Mouse (Mus musculus) E14TG2a.4 (cell line): ENCODE data around the gene Adra2b.

Experiments used
- CTCF ChIP-seq: conservative IDR thresholded peaks from 2 replicates; pipeline ENCODE4 v1.5.1; 2014; ENCODE audit warnings: low read length
- POU5F1 ChIP-seq: IDR thresholded peaks from 2 replicates; pipeline ENCODE4 v1.6.1; 2014; ENCODE audit warnings: low read length, borderline replicate concordance

DNA sequence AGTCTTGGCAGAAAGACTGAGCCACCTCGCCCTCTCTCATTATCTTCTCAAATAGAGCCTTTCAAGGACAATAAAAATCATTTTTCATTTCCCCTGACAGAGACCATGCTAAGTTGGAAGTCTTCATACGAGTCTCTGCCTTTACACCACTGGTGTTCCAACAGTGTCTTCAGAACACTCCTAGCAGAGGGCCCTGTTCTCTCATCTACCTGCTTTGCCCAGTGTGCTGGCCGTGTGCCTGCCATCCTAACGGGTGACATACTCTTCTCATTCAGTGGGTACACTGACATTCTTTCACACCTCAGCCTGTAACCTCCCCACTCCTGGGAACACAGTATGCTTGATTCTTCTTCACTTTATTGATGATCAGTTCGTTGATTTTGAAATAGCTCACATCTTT is 46.6 kb upstream of the Adra2b start:
- TF ChIP-seq CTCF (no peak), POU5F1 (no peak)
